Mouse (Mus musculus): ENCODE measurements around the gene Lctl.

DNA sequence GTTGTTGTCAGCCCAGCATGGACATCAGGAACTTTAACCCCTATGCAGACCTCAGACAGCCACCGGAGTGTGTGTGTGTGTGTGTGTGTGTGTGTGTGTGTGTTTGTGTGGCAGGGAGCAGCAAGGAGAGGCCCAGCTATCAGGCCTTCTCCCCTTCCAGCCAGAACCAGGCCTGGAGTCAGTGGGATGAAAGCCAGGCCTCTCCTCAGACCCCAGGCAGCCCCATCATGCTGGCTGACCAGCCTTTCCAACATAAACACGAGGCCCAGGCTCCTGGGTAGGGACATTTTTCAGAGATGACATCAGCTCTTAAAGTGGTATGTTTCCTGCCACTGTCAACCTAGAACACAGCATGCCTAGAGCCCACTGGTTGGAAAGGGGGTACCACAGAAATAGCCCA is 2.3 kb upstream of the Lctl start:
- TF ChIP-seq EP300 (IDR thresholded peaks at IDR 0.05): no peak
- TF ChIP-seq CTCF (IDR thresholded peaks at IDR 0.05): no peak
